Mouse (Mus musculus): ENCODE data around the gene Mrs2. TPM values are rescaled to one million over a fixed set of nuclear protein-coding genes. Genes with fewer than 3 reads are reported as not detected.

Gene Mrs2
- polyA plus RNA-seq, 1 experiment from 2014 or later, result 17.6 TPM

- Histone ChIP-seq H3K4me1 (peaks cover 8% of the 10 kb centered on the region), H3K27ac (replicated peaks) (no peak within 1 kb of the TSS), H3K9me3 (no peaks in the 10 kb centered on the region), H3K4me2 (replicated peaks) (no peak within 1 kb of the TSS), H3K27me3 (no peaks in the 10 kb centered on the region), H3K4me3 (no peak within 1 kb of the TSS), H3K9ac (replicated peaks) (no peak within 1 kb of the TSS), H3K36me3 (no peaks in the 10 kb centered on the region)
- ATAC-seq (replicated peaks), result no peak
- 43% methylated on average over 17 of the region's 17 CpGs for WGBS
Measured at GRCm38 (mm10) chr13:24942512-24943282, 77.5 kb downstream of the Mrs2 start, which contains the start of gene Gpld1. Gene Gpld1, plus strand, starts transcription at chr13:24943152.

DNA sequence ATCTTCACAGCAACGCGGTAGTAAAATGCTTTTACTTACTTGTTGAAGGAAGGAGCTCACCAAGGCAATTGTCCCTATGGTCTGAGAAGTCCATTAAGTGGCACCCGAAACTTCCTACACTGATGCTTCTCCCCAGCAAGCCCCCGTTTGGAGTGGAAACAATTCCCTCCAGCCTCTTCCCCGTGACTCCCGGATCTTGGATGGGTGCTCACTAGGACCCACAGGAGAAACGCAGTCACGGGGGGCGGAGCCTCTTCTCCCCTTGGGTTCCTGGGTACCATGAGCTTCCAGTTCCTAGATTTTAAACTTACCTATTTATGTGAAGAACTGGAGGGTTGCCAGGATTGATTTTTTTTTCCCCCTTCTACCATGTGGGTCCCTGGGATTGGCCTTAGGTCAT lies 80.7 kb downstream of the Mrs2 start:
- Histone ChIP-seq H3K9ac (replicated peaks) (no peak overlapping the region), H3K4me1 (peaks cover 18% of the 10 kb centered on the region), H3K36me3 (no peaks in the 10 kb centered on the region), H3K27ac (replicated peaks) (no peak overlapping the region), H3K9me3 (no peaks in the 10 kb centered on the region), H3K4me3 (no peak overlapping the region), H3K4me2 (replicated peaks) (no peak overlapping the region), H3K27me3 (no peaks in the 10 kb centered on the region)
- WGBS, result 90% methylated on average over 9 of the region's 9 CpGs
- no peak for ATAC-seq (replicated peaks)

GRCm38 (mm10) chr13:24938683-24939082 lies 81.5 kb downstream of the Mrs2 start:
- H3K9me3 ChIP-seq, result no peaks in the 10 kb centered on the region
- 36% methylated on average over 9 of the region's 9 CpGs for WGBS
- no peak for ATAC-seq (replicated peaks)
- H3K9ac ChIP-seq (replicated peaks), result no peak overlapping the region
- H3K4me1 ChIP-seq, result peaks cover 18% of the 10 kb centered on the region
- no peaks in the 10 kb centered on the region for H3K27me3 ChIP-seq
- no peak overlapping the region for H3K27ac ChIP-seq (replicated peaks)
- H3K4me2 ChIP-seq (replicated peaks), result no peak overlapping the region
- H3K4me3 ChIP-seq, result no peak overlapping the region
- H3K36me3 ChIP-seq, result no peaks in the 10 kb centered on the region

- Histone ChIP-seq H3K9me3 (no peaks in the 10 kb centered on the region), H3K4me2 (replicated peaks) (peak overlapping the region; percentile 62), H3K27me3 (no peaks in the 10 kb centered on the region), H3K4me1 (peaks cover 18% of the 10 kb centered on the region), H3K36me3 (no peaks in the 10 kb centered on the region), H3K4me3 (peak overlapping the region; percentile 58), H3K9ac (replicated peaks) (peak overlapping the region; percentile 66), H3K27ac (replicated peaks) (no peak overlapping the region)
- ATAC-seq (replicated peaks), result peak; percentile 60
- WGBS, result 18% methylated on average over 12 of the region's 12 CpGs
Measured at GRCm38 (mm10) chr13:24937839-24938166, 82.4 kb downstream of the Mrs2 start.

Other genes with a start within 250 kb of the Mrs2 start
- gene BC005537, start 218.7 kb downstream of the Mrs2 start, polyA plus RNA-seq (2015; fragmentation: Nextera tagmentation; extraction: Ambion mirVana), result 29.0 and 30.8 TPM in 2 replicates
- 58.8 and 60.0 TPM in 2 replicates for gene Acot13, start 188.8 kb downstream of the Mrs2 start, polyA plus RNA-seq (2015; fragmentation: Nextera tagmentation; extraction: Ambion mirVana)
- gene Tdp2, start 188.7 kb downstream of the Mrs2 start, polyA plus RNA-seq (2015; fragmentation: Nextera tagmentation; extraction: Ambion mirVana), result 46.5 and 48.9 TPM in 2 replicates
- gene D130043K22Rik, start 175.2 kb downstream of the Mrs2 start, polyA plus RNA-seq (2015; fragmentation: Nextera tagmentation; extraction: Ambion mirVana), result 2.9 and 3.2 TPM in 2 replicates
- 7.2 and 8.1 TPM in 2 replicates for gene Aldh5a1, start 82.7 kb downstream of the Mrs2 start, polyA plus RNA-seq (2015; fragmentation: Nextera tagmentation; extraction: Ambion mirVana)
- 0.63 and 1.5 TPM in 2 replicates for gene Gpld1, start 77.2 kb downstream of the Mrs2 start, polyA plus RNA-seq (2015; fragmentation: Nextera tagmentation; extraction: Ambion mirVana)
- 1.4 and 1.8 TPM in 2 replicates for gene Dcdc2a, start 35.6 kb upstream of the Mrs2 start, polyA plus RNA-seq (2015; fragmentation: Nextera tagmentation; extraction: Ambion mirVana)